Mouse (Mus musculus): ENCODE results near the gene Myo15b. TPM values are rescaled to one million over a fixed set of nuclear protein-coding genes. Genes with fewer than 3 reads are reported as not detected.
"Not testable (repeated sequence)": the region's sequence is repeated elsewhere in the genome, so short reads cannot be mapped to it uniquely, and the experiment has no call there.

Gene Myo15b
- total RNA-seq, 1 experiment from 2014 or later, result 0.26 TPM

- DNase-seq, result no peak
Measured at GRCm38 (mm10) chr11:115831518-115831917, 26.7 kb upstream of the Myo15b start.

DNA sequence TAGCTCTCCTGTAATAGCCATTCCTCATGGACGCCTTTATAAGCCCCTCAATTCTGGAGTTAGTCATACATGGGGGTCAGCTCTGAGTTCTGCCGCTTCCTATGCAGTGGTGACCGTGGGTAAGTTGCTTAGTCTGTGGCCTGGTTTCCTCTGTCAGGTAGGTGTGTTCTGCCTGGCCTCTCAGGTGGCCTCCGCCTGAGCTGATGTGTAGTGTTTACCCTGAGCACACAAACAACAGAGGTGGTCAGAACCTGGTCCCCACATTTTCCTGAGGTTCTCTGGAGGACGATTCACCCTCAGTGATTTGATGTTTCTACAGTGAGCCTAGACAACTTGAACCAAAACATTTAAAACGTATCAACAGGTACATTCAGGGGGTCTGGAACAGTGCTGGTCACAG, 26.1 kb upstream of the Myo15b start:
- no peak for DNase-seq

GRCm38 (mm10) chr11:115832523-115832922, 25.7 kb upstream of the Myo15b start:
- DNase-seq, result peak; percentile 76

DNA sequence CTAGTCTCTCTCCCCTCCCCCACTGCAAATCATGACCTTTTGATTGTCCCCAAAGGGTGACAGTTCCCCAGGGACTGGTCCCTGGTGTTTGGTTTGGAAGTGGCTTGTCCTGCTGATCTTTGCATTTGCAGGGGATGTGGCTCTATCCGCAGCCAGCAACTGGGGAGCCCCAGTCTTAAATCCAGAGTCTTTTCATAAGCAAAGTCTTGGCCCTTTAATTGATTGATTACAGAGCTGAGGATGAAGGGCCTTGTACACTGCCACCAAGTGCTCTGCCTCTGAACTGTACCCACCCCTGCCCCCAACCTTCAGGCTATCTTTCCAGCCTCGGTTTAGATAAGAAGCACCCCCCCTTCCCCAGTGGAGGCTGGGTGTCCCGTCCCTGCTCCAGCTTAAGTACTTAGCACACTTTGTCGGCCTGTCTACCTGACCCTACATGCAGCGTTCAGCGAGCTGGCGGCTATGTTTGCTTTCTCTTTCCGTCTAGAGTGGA, 25.1 kb upstream of the Myo15b start:
- peak; percentile 52 for DNase-seq

GRCm38 (mm10) chr11:115834033-115834432, 24.2 kb upstream of the Myo15b start:
- no peak for DNase-seq

DNA sequence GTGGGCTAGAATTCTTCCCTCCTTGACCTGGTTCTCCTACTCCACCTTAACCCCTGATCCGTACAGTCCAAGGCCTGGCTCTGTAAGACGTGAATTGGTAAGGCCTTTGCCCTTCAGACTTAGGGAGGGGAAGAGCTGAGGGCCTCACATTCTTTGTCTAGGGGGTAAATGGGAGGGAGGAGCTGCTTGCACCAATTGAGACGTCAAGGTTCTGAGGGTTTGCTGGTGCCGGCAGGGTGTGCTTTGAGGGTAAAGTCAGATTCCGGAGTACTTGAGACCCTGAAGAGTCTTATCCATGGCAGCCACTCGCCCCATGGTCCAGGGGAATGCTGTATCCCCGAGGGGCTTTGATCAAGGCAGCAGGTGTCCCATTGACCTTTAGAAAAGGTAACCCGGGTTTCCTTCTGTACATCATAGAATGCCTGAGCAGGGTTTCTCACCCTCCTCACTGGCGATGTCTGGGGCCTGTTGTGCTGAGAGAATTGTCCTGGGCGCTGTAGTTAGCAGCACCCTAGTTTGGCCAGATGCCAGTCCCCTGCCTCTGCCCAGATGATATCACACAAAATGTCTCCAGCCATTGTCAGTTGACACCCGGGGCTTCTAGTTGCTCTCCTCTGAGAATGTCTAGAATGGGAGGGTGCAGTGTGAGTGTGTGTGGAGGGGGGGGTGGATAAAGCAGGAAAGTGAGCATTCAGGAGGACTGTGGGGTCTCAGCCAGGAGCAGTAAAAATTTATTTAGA, 21.4 kb upstream of the Myo15b start:
- no peak for DNase-seq

GRCm38 (mm10) chr11:115837606-115838345, 20.4 kb upstream of the Myo15b start:
- DNase-seq, result peak; percentile 47

GRCm38 (mm10) chr11:115838895-115839311, 19.3 kb upstream of the Myo15b start:
- DNase-seq, result no peak

- no peak for DNase-seq
Measured at GRCm38 (mm10) chr11:115839732-115840131, 18.5 kb upstream of the Myo15b start.

GRCm38 (mm10) chr11:115841044-115841443, 17.2 kb upstream of the Myo15b start:
- no peak for DNase-seq

DNA sequence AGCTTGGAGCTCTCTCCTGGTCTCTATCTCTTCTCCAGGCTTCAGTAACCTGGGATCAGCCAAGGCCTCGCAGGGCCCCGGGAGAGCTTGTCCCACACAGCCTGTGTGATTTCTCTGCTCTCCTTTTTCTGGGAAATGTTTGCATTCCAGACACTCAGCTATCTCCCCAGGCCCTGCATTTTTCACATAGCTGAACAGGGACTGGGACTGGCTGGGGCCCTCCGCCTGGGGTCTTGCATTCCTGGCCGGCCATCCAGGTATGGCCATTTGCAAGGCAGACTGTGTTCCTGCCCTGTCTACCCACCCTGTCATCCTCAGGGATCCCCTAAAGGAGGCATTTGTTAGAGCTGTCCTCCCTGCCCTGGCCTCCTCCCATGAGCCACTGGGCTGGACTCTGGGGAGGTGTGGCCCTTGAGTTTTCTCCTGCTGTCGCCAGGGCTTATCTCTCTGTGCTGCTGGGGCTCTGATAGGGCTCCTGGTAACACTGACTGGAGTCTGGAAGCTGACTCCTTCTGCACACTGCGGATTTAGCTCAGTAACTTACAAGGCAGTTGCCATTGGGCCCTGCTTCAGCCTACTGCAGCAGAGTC, 16.1 kb upstream of the Myo15b start:
- peak; percentile 49 for DNase-seq

DNA sequence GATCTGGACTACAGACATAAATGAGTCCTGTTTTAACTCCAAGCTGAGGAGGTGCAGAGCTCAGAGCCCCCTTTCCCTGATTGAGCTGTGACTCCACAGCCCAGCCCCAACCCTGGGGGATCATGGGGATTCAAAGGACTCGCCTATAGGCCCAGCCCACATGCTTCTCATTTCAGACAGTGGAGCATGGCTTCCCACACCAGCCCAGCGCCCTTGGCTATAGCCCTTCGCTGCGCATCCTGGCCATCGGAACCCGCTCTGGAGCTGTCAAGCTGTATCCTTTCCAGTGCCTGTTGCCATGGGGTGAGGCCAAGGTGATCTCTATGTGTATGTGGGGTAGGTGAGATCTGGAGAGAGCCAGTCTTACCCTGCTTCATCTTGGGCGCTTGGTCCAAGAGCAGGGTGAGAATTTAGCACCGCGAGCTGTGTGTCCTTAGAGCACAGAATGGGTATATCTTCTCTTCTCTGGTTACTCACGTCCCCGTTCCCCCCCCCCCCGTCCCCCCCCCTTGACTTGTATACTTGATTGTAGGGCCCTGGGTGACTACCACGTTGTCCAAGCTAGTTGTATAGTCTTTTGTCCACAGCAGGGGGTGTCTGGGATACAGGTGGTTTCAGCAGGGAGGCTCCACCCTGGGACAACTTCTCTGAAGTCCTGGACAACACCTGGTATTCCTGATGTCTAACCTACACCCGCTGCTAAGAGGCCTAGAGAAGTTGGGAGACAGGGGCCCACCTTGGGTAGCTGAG, 14.9 kb upstream of the Myo15b start:
- no peak for DNase-seq

- DNase-seq, result no peak
Measured at GRCm38 (mm10) chr11:115843891-115844239, 14.3 kb upstream of the Myo15b start.

DNA sequence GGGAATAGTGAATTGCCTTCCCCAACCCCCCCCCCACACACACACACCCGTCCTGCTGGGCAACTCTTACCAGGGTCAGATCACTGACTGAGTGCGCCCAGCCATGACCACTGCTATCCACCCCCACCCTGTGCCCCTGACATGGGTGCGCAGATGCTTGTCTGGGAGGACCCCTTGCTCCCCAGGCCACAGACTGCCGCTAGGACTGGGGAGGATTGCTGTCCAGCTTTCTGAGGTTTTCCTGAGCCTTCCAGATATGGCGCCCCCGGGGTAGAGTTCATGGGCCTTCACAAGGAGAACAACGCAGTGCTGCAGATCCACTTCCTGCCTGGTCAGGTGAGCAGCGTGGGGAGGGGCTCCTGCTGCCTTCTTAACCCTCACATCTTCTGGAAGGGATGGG, 14.0 kb upstream of the Myo15b start:
- no peak for DNase-seq

DNA sequence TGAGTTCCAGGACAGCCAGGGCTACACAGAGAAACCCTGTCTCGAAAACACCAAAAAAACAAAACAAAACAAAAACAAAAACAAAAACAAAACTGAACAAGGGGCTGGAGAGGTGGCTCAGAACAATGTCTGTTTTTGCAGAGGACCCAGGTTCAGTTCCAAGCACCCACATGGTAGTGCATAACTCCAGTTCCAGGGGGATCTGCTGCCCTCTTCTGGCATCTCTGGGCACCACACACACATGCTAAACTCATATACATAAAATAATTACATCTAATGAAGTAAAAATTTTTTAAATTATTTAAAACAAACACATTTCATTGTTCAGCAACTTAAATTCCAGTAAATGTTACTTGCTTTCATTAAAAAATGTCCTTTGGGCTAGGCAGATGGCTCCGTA, 12.4 kb upstream of the Myo15b start:
- DNase-seq, result no peak

DNA sequence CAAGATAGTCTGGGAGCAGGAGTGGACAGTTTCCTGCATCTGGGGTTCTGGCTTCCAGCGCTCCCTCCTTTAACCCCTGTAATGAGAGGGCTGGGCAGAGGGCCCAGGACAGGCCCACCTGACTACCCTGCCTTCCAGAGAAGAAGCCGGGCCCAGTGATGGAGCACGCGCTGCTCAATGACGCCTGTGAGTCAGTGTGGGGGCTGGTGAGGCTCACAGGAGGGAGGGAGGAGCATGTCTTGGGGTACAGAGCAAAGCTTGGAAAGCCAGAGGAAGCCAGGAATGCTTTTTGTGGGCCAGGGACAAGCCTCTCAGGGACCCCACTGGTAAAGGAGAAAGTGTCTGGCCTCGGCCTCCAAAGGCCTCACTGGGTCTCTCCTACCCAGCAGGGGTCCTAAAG, 3.5 kb upstream of the Myo15b start:
- DNase-seq, result no peak

- DNase-seq, result not testable (repeated sequence)
Measured at GRCm38 (mm10) chr11:115857146-115857545, 1.1 kb upstream of the Myo15b start.

DNA sequence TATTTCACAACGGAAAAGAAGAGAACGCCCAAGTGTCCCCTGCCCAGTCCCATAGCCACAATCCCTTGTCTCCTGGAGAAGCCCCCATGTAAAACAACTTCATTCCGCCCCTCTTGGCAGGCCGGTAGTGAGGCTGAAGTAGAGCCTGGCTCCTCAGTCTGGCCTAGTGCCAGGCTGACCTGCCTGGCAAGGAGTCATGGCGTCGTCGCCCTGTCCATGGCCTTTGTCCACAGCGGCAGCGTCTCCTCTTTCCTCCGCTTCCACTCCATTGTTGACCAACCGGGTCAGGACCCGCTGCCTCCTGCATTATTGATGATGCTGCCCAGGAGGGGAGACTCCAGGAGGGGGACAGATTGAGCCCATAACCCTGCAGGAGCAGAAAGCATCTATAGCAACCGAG, 270 bp upstream of the Myo15b start:
- peak; percentile 34 for DNase-seq

DNA sequence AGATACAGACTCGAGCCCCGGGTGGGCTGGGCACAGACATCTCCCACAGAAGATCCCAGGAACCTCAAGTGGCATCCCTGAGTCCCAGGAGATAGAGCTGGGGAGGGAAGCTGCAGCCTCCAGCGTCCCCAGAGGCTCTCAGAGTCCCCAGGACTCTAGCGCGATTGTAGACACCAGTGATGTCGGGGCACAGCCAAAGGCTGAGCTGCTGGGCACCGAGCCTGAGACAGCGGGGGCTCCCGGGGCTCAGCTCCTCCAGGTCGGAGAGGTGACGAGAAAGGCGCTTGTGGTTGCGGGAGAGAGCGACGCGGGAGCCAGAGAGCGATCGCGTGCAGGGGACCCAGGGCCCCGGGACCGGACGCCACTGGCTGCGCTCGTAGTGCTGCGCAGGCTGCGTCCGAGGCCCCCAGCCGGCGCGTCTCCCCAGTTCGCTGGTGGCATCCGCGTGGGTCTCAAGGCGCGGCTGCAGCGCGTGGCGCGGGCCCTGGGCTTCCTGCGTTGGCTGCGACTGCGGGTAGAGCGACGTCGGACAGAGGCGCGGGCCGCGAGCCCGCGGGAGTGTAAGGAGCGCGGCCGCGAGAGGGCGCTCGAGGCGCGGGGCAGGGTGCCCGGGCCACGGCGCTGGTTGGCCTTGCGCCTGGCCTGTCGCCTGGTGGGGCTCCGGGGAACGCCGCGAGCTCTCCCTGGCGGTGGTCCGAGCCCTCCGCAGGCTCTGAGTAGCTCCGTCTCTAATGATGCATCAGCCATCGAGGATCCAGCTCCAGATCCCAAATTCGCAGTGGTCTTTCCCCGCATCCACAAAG, 1.1 kb downstream of the Myo15b start:
- peak; percentile 95 for DNase-seq

GRCm38 (mm10) chr11:115863895-115864294, 5.7 kb downstream of the Myo15b start:
- DNase-seq, result no peak

- peak; percentile 30 for DNase-seq
Measured at GRCm38 (mm10) chr11:115869393-115869792, 11.2 kb downstream of the Myo15b start.

- no peak for DNase-seq
Measured at GRCm38 (mm10) chr11:115872437-115872836, 14.2 kb downstream of the Myo15b start.

Data from adrenal gland, postnatal 14 days (tissue).